Mouse (Mus musculus) adrenal gland, postnatal 4 days (tissue): ENCODE measurements around the gene Lcn12. TPM values are rescaled to one million over a fixed set of nuclear protein-coding genes. Genes with fewer than 3 reads are reported as not detected.

Experiments
- DNase-seq, 2 experiments: peaks; one replicate each; pipeline ENCODE4 v3.0.0; 2021 to 2022; ENCODE audit warnings: low spot score in 2 of 2, mixed read lengths in 2 of 2
- microRNA-seq: library from miRNA; unstranded; fragments of <30 nt; microRNA quantifications from one replicate; pipeline ENCODE4 v1.2.0, GENCODE M21; 2021
- total RNA-seq, 2 experiments: library from RNA; stranded (reverse); gene quantifications; 2 replicates each; pipeline ENCODE4 v1.2.3; 2021

Lcn12 gene
- total RNA-seq, 2 experiments from 2014 or later, result not detected

GRCm38 (mm10) chr2:25461407-25461806, 32.3 kb downstream of the Lcn12 start:
- no peak for DNase-seq

GRCm38 (mm10) chr2:25460551-25461309, 33.0 kb downstream of the Lcn12 start, which contains the start of gene Paxx:
Gene Paxx, minus strand, starts transcription at chr2:25461094.
- DNase-seq, result peak; percentile 77 to 84

- DNase-seq, result no peak
Observed at GRCm38 (mm10) chr2:25460135-25460534, 33.6 kb downstream of the Lcn12 start.

- DNase-seq, result no peak
Observed at GRCm38 (mm10) chr2:25458911-25459310, 34.8 kb downstream of the Lcn12 start.

GRCm38 (mm10) chr2:25457022-25457896, 36.5 kb downstream of the Lcn12 start:
- DNase-seq, result no peak

- DNase-seq, result no peak
Observed at GRCm38 (mm10) chr2:25456205-25456953, 37.3 kb downstream of the Lcn12 start, which contains the start of gene Clic3. Gene Clic3, plus strand, starts transcription at chr2:25456838.

GRCm38 (mm10) chr2:25452951-25453350, 40.8 kb downstream of the Lcn12 start:
- DNase-seq, result no peak

- no peak for DNase-seq
Observed at GRCm38 (mm10) chr2:25450853-25451647, 42.7 kb downstream of the Lcn12 start.

- no peak for DNase-seq
Observed at GRCm38 (mm10) chr2:25442682-25443081, 51.0 kb downstream of the Lcn12 start.

GRCm38 (mm10) chr2:25441067-25441466, 52.6 kb downstream of the Lcn12 start:
- no peak for DNase-seq

Small RNA genes lying within 50 kb of the gene (microRNA-seq; reads per million reads assigned to microRNA genes)
- 1.1 reads per million for gene Mir3087

Other genes starting within 250 kb of the Lcn12 start
- gene AL732309.1, start 247.0 kb downstream of the Lcn12 start, total RNA-seq, result 1 to 10 TPM; 4.4 to 5.9 TPM
- 10 to 100 TPM; 28.9 to 38.5 TPM for gene Tmem203, start 238.5 kb downstream of the Lcn12 start, total RNA-seq
- gene Tprn, start 231.3 kb downstream of the Lcn12 start, total RNA-seq, result 10 to 100 TPM; 15.5 to 18.7 TPM
- gene Ssna1, start 221.5 kb downstream of the Lcn12 start, total RNA-seq, result 10 to 100 TPM; 56.0 to 56.8 TPM
- 100 to 1,000 TPM; 110 to 115 TPM for gene Anapc2, start 221.4 kb downstream of the Lcn12 start, total RNA-seq
- gene Tmem210, start 205.8 kb downstream of the Lcn12 start, total RNA-seq, result not detected
- gene Lrrc26, start 204.0 kb downstream of the Lcn12 start, total RNA-seq, result not detected
- 10 to 100 TPM; 15.0 to 15.2 TPM for gene Grin1, start 174.7 kb downstream of the Lcn12 start, total RNA-seq
- gene Man1b1, start 161.6 kb downstream of the Lcn12 start, total RNA-seq, result 10 to 100 TPM; 57.5 to 62.5 TPM
- 10 to 100 TPM; 32.1 to 33.9 TPM for gene Dpp7, start 137.6 kb downstream of the Lcn12 start, total RNA-seq
- 10 to 100 TPM; 18.6 to 24.0 TPM for gene Uap1l1, start 128.2 kb downstream of the Lcn12 start, total RNA-seq
- gene Sapcd2, start 121.6 kb downstream of the Lcn12 start, total RNA-seq, result 1 to 10 TPM; 9.3 to 9.4 TPM
- 10 to 100 TPM in 1 of 2 experiments, 1 to 10 TPM in 1; 10.0 to 11.8 TPM for gene Entpd2, start 98.0 kb downstream of the Lcn12 start, total RNA-seq
- 100 to 1,000 TPM; 102 to 112 TPM for gene Npdc1, start 94.6 kb downstream of the Lcn12 start, total RNA-seq
- under 1 TPM in 1 of 2 experiments, not detected in 1; 0.82 TPM for gene Fut7, start 70.6 kb downstream of the Lcn12 start, total RNA-seq
- gene Abca2, start 65.2 kb downstream of the Lcn12 start, total RNA-seq, result 10 to 100 TPM; 30.4 to 34.3 TPM
- gene Clic3, start 37.1 kb downstream of the Lcn12 start, total RNA-seq, result 1 to 10 TPM; 1.4 to 1.7 TPM
- gene Paxx, start 32.8 kb downstream of the Lcn12 start, total RNA-seq, result 10 to 100 TPM; 41.0 to 48.5 TPM
- 1 to 10 TPM; 3.6 to 6.5 TPM for gene Ptgds, start 23.9 kb downstream of the Lcn12 start, total RNA-seq
- 100 to 1,000 TPM in 1 of 2 experiments, 10 to 100 TPM in 1; 99.5 to 118 TPM for gene Fbxw5, start 6.8 kb upstream of the Lcn12 start, total RNA-seq
- gene C8g, start 7.8 kb upstream of the Lcn12 start, total RNA-seq, result 1 to 10 TPM; 1.0 to 9.9 TPM
- gene Traf2, start 53.0 kb upstream of the Lcn12 start, total RNA-seq, result 10 to 100 TPM; 19.2 to 20.5 TPM
- 100 to 1,000 TPM; 171 to 191 TPM for gene Edf1, start 63.9 kb upstream of the Lcn12 start, total RNA-seq
- gene Mamdc4, start 80.9 kb upstream of the Lcn12 start, total RNA-seq, result 1 to 10 TPM; 4.1 to 7.1 TPM
- 10 to 100 TPM; 74.7 to 80.0 TPM for gene Phpt1, start 81.3 kb upstream of the Lcn12 start, total RNA-seq
- 1 to 10 TPM; 4.6 to 5.3 TPM for gene Ajm1, start 87.8 kb upstream of the Lcn12 start, total RNA-seq
- 100 to 1,000 TPM; 117 to 128 TPM for gene Rabl6, start 114.6 kb upstream of the Lcn12 start, total RNA-seq
- gene Ccdc183, start 123.8 kb upstream of the Lcn12 start, total RNA-seq, result under 1 TPM in 1 of 2 experiments, not detected in 1; 0.11 TPM
- 10 to 100 TPM; 37.1 to 39.5 TPM for gene Tmem141, start 128.1 kb upstream of the Lcn12 start, total RNA-seq
- 10 to 100 TPM; 10.2 to 14.4 TPM for gene Fcna, start 134.1 kb upstream of the Lcn12 start, total RNA-seq
- under 1 TPM in 1 of 2 experiments, not detected in 1; 0.68 TPM for gene Lcn8, start 159.2 kb upstream of the Lcn12 start, total RNA-seq
- gene Lcn5, start 164.0 kb upstream of the Lcn12 start, total RNA-seq, result not detected
- gene Lcn6, start 182.9 kb upstream of the Lcn12 start, total RNA-seq, result not detected
- gene Lcn10, start 188.8 kb upstream of the Lcn12 start, total RNA-seq, result not detected
- gene Obp2a, start 206.1 kb upstream of the Lcn12 start, total RNA-seq, result 1 to 10 TPM; 6.6 to 6.9 TPM
- gene Bmyc, start 212.8 kb upstream of the Lcn12 start, total RNA-seq, result 10 to 100 TPM; 74.3 to 75.0 TPM
- gene Obp2b, start 243.1 kb upstream of the Lcn12 start, total RNA-seq, result not detected